Mouse (Mus musculus) neural tube, embryonic 13.5 days (tissue): ENCODE measurements at regions not wholly inside any gene's neighbourhood (a gene's known extent, or its start where the extent isn't known, plus 50 kb on each side); places are given as distances from the start of the nearest gene placed in this dataset.

Experiments
- ATAC-seq: fragments of 200-750 bp; cut with Nextera tagmentation; 2 replicates; pipeline ENCODE4 v1.8.0; 2017; ENCODE audit warnings: low read depth, mild to moderate bottlenecking, moderate TSS enrichment, moderate library complexity
- H3K27ac ChIP-seq: fragments of 300-500 bp; sonication (generic); replicated peaks from 2 replicates; pipeline ENCODE4 v1.5.1; 2015; ENCODE audit warnings: moderate library complexity, mild to moderate bottlenecking, inconsistent platforms
- H3K27me3 ChIP-seq: fragments of 300-500 bp; sonication (generic); 2 replicates; pipeline ENCODE4 v1.6.1; 2015; ENCODE audit warnings: mild to moderate bottlenecking, inconsistent platforms
- H3K36me3 ChIP-seq: fragments of 300-500 bp; sonication (generic); 2 replicates; pipeline ENCODE4 v1.6.1; 2015; ENCODE audit warnings: mild to moderate bottlenecking, inconsistent platforms
- H3K4me1 ChIP-seq: fragments of 300-500 bp; sonication (generic); replicated peaks from 2 replicates; pipeline ENCODE4 v1.6.1; 2015; ENCODE audit warnings: inconsistent platforms
- H3K4me2 ChIP-seq: fragments of 300-500 bp; sonication (generic); 2 replicates; pipeline ENCODE4 v1.6.1; 2015; ENCODE audit warnings: inconsistent platforms, mild to moderate bottlenecking, moderate library complexity
- H3K4me3 ChIP-seq: fragments of 300-500 bp; sonication (generic); 2 replicates; pipeline ENCODE4 v1.5.1; 2015; ENCODE audit warnings: mild to moderate bottlenecking, inconsistent platforms
- H3K9ac ChIP-seq: fragments of 300-500 bp; sonication (generic); 2 replicates; pipeline ENCODE4 v1.6.1; 2015; ENCODE audit warnings: moderate library complexity, mild to moderate bottlenecking, inconsistent platforms
- H3K9me3 ChIP-seq: fragments of 300-500 bp; sonication (generic); 2 replicates; pipeline ENCODE4 v1.6.1; 2016; ENCODE audit warnings: inconsistent platforms
- WGBS: fragments of 180-500 bp; shearing (Covaris S2); methylation state at CpG from one replicate; pipeline ENCODE4 v1.1.7; 2015; 5-methylcytosine and 5-hydroxymethylcytosine counted together

DNA sequence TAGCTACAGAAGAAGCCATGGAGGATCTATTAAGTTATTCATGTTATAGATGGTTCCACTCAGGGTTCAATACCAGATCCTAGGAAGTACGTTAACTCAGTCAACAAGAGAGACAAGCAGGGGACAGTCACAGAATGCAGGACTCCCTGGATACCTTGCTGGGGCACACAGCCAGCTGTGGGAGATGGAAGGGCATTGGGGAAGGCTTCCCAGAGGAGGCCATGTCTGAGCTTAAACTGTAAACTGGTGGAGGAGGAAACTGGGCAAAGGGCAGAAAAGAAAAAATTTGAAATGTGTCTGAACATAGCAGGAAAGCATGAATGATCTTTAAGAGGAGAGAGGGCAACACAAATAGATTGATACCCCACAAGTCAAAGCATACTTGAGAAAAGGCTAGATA lies 229.5 kb downstream of the Emx2 start:
- no peak overlapping the region for H3K4me2 ChIP-seq
- H3K4me3 ChIP-seq, result no peak overlapping the region
- H3K9ac ChIP-seq, result no peak overlapping the region
- no peak overlapping the region for H3K27ac ChIP-seq
- no peaks in the 10 kb centered on the region for H3K36me3 ChIP-seq
- 0 out of 2 replicates have a peak, but pooled peaks cover 3% of the 10 kb centered on the region for H3K27me3 ChIP-seq
- peaks cover 28% of the 10 kb centered on the region for H3K4me1 ChIP-seq
- H3K9me3 ChIP-seq, result no peaks in the 10 kb centered on the region
- no peak for ATAC-seq
- WGBS, result 74% methylated on average over 1 of the region's 1 CpGs

DNA sequence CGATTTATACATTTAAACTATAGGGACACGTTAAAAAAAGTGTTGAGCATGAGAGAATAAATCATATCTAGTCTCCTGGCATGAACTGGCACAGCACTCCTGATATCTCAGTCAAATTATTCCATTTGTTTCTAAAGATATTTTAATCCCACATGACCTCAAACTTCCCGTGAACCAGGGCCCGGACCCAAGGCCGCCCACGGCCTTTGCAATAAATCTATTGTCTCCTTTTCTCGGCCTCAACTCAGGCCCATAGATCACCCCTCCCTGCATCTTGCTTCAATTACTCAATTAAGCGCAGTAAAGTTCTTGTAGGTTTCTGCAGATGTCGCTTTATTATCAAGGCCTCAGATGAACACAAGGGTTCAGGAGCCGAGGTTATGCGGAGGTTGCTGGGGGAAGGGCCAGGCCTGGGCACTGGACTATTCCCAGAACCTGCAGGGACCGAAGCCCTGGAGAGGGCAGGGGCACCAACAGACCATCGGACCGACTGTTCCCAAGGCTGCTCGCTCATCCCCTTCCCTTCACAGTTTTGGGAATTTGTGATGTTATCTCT lies 233.4 kb downstream of the Emx2 start:
- Histone ChIP-seq H3K4me3 (no peak overlapping the region), H3K27me3 (0 out of 2 replicates have a peak, but pooled peaks cover 3% of the 10 kb centered on the region), H3K27ac (no peak overlapping the region), H3K4me2 (no peak overlapping the region), H3K36me3 (no peaks in the 10 kb centered on the region), H3K4me1 (peaks cover 18% of the 10 kb centered on the region), H3K9ac (no peak overlapping the region), H3K9me3 (no peaks in the 10 kb centered on the region)
- 24% methylated on average over 15 of the region's 15 CpGs for WGBS
- no peak for ATAC-seq

- no peak overlapping the region for H3K4me2 ChIP-seq
- ATAC-seq, result no peak
- no peaks in the 10 kb centered on the region for H3K27me3 ChIP-seq
- no peak overlapping the region for H3K9ac ChIP-seq
- no peaks in the 10 kb centered on the region for H3K4me1 ChIP-seq
- WGBS, result 38% methylated on average over 5 of the region's 5 CpGs
- no peaks in the 10 kb centered on the region for H3K9me3 ChIP-seq
- no peaks in the 10 kb centered on the region for H3K36me3 ChIP-seq
- no peak overlapping the region for H3K4me3 ChIP-seq
- no peak overlapping the region for H3K27ac ChIP-seq
These were observed 239.5 kb downstream of the Emx2 start for GRCm38 (mm10) chr19:59697628-59698027.

GRCm38 (mm10) chr19:59700187-59700586 lies 242.0 kb downstream of the Emx2 start:
- no peaks in the 10 kb centered on the region for H3K4me1 ChIP-seq
- H3K27ac ChIP-seq, result no peak overlapping the region
- H3K4me2 ChIP-seq, result no peak overlapping the region
- no peaks in the 10 kb centered on the region for H3K36me3 ChIP-seq
- H3K4me3 ChIP-seq, result no peak overlapping the region
- no peak for ATAC-seq
- no peaks in the 10 kb centered on the region for H3K9me3 ChIP-seq
- H3K27me3 ChIP-seq, result no peaks in the 10 kb centered on the region
- WGBS, result 68% methylated on average over 3 of the region's 3 CpGs
- no peak overlapping the region for H3K9ac ChIP-seq

DNA sequence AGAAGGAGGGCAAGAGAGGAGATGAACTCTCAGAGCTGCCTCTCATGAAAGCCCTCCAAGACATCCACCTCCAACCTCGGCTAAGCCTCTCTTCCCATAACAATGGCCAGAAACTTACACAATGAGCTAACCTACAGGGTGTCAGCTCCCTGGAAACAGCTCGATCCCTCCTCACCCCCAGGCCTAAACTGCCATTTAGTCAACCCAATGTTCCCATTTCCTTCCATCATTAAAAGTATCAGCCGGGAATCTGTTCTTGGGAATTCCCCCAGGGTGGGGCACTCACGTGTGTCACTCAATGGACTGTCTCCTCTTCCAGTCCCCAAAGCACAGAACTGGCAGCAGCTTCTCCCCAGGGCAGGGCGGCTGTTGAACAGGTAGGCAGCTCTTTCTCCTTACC lies 236.3 kb downstream of the Rab11fip2 start:
- ATAC-seq, result no peak
- Histone ChIP-seq H3K27me3 (no peaks in the 10 kb centered on the region), H3K9me3 (no peaks in the 10 kb centered on the region), H3K36me3 (no peaks in the 10 kb centered on the region), H3K9ac (no peak overlapping the region), H3K4me2 (no peak overlapping the region), H3K27ac (no peak overlapping the region), H3K4me3 (no peak overlapping the region), H3K4me1 (no peaks in the 10 kb centered on the region)
- 52% methylated on average over 5 of the region's 5 CpGs for WGBS

- H3K36me3 ChIP-seq, result no peaks in the 10 kb centered on the region
- no peak overlapping the region for H3K4me3 ChIP-seq
- H3K27ac ChIP-seq, result no peak overlapping the region
- no peaks in the 10 kb centered on the region for H3K4me1 ChIP-seq
- H3K4me2 ChIP-seq, result no peak overlapping the region
- H3K9me3 ChIP-seq, result no peaks in the 10 kb centered on the region
- H3K9ac ChIP-seq, result no peak overlapping the region
- ATAC-seq, result no peak
- no peaks in the 10 kb centered on the region for H3K27me3 ChIP-seq
- 28% methylated on average over 2 of the region's 2 CpGs for WGBS
These were observed 234.3 kb downstream of the Rab11fip2 start for GRCm38 (mm10) chr19:59709180-59709579.

GRCm38 (mm10) chr19:59715086-59715485 lies 228.4 kb downstream of the Rab11fip2 start:
- no peak for ATAC-seq
- Histone ChIP-seq H3K36me3 (no peaks in the 10 kb centered on the region), H3K4me2 (no peak overlapping the region), H3K4me1 (peaks cover 3% of the 10 kb centered on the region; the same call in 1 of the 2 replicates), H3K27me3 (peaks cover 9% of the 10 kb centered on the region; the same call in 1 of the 2 replicates), H3K9ac (no peak overlapping the region), H3K9me3 (no peaks in the 10 kb centered on the region), H3K27ac (no peak overlapping the region), H3K4me3 (no peak overlapping the region)
- WGBS, result 98% methylated on average over 2 of the region's 2 CpGs

GRCm38 (mm10) chr19:59717813-59718483 lies 225.5 kb downstream of the Rab11fip2 start:
- ATAC-seq, result no peak
- Histone ChIP-seq H3K9me3 (peaks cover 4% of the 10 kb centered on the region; the same call in 1 of the 2 replicates), H3K4me1 (peaks cover 3% of the 10 kb centered on the region; the same call in 1 of the 2 replicates), H3K9ac (no peak overlapping the region), H3K27me3 (peaks cover 9% of the 10 kb centered on the region; the same call in 1 of the 2 replicates), H3K4me3 (no peak overlapping the region), H3K36me3 (no peaks in the 10 kb centered on the region), H3K27ac (no peak overlapping the region), H3K4me2 (no peak overlapping the region)
- 5% methylated on average over 8 of the region's 8 CpGs for WGBS

- H3K9ac ChIP-seq, result no peak overlapping the region
- no peak for ATAC-seq
- no peaks in the 10 kb centered on the region for H3K27me3 ChIP-seq
- H3K27ac ChIP-seq, result no peak overlapping the region
- WGBS, result 78% methylated on average over 8 of the region's 8 CpGs
- H3K4me2 ChIP-seq, result no peak overlapping the region
- H3K4me1 ChIP-seq, result no peaks in the 10 kb centered on the region
- no peaks in the 10 kb centered on the region for H3K36me3 ChIP-seq
- no peak overlapping the region for H3K4me3 ChIP-seq
- H3K9me3 ChIP-seq, result no peaks in the 10 kb centered on the region
These were observed 204.9 kb downstream of the Rab11fip2 start for GRCm38 (mm10) chr19:59738541-59738940.

- H3K9me3 ChIP-seq, result no peaks in the 10 kb centered on the region
- no peak overlapping the region for H3K9ac ChIP-seq
- H3K4me3 ChIP-seq, result no peak overlapping the region
- H3K27me3 ChIP-seq, result no peaks in the 10 kb centered on the region
- no peak overlapping the region for H3K4me2 ChIP-seq
- WGBS, result 24% methylated on average over 3 of the region's 3 CpGs
- no peak for ATAC-seq
- H3K27ac ChIP-seq, result no peak overlapping the region
- H3K36me3 ChIP-seq, result no peaks in the 10 kb centered on the region
- no peaks in the 10 kb centered on the region for H3K4me1 ChIP-seq
These were observed 200.5 kb downstream of the Rab11fip2 start for GRCm38 (mm10) chr19:59742946-59743345.

- H3K4me2 ChIP-seq, result no peak overlapping the region
- H3K36me3 ChIP-seq, result no peaks in the 10 kb centered on the region
- ATAC-seq, result no peak
- no peaks in the 10 kb centered on the region for H3K4me1 ChIP-seq
- H3K9ac ChIP-seq, result no peak overlapping the region
- 65% methylated on average over 3 of the region's 3 CpGs for WGBS
- H3K27me3 ChIP-seq, result no peaks in the 10 kb centered on the region
- no peak overlapping the region for H3K4me3 ChIP-seq
- no peak overlapping the region for H3K27ac ChIP-seq
- no peaks in the 10 kb centered on the region for H3K9me3 ChIP-seq
These were observed 182.2 kb downstream of the Rab11fip2 start for GRCm38 (mm10) chr19:59761218-59761617.

DNA sequence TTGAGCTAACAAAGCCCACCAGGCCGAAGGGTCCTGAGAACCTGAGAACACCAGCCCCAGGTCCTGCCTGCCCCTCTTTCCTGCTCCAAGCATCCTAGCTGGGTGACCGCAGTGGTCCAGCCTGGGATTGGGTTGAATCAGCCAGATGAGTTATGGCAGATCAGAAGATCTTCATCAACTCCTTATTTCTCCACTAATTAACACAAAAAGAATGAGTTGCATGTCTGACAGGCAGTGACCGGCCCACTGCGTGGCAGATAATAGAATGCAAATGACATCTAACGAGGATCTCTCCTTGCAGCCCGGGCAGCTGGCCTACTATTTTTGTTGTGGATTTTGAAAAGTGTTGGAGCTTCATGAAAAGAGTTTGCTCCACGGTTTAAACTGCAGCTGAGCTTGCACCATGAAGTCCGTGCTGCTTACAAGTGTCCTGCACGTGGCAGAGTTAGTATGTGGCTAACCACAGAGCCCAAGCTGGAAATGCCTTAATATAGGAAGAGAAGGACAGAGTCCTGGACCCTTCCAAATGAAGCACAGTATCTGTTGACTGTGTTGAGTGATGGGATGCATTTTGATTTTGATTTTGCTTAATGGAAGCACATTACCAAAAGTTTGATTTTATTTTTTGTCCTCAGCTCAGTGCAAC lies 158.9 kb downstream of the Rab11fip2 start:
- Histone ChIP-seq H3K36me3 (no peaks in the 10 kb centered on the region), H3K4me1 (no peaks in the 10 kb centered on the region), H3K27ac (no peak overlapping the region), H3K9me3 (no peaks in the 10 kb centered on the region), H3K9ac (no peak overlapping the region), H3K27me3 (no peaks in the 10 kb centered on the region), H3K4me3 (no peak overlapping the region), H3K4me2 (no peak overlapping the region)
- 53% methylated on average over 9 of the region's 9 CpGs for WGBS
- ATAC-seq, result no peak
